Mouse (Mus musculus): ENCODE results near the gene Elf2.

DNA sequence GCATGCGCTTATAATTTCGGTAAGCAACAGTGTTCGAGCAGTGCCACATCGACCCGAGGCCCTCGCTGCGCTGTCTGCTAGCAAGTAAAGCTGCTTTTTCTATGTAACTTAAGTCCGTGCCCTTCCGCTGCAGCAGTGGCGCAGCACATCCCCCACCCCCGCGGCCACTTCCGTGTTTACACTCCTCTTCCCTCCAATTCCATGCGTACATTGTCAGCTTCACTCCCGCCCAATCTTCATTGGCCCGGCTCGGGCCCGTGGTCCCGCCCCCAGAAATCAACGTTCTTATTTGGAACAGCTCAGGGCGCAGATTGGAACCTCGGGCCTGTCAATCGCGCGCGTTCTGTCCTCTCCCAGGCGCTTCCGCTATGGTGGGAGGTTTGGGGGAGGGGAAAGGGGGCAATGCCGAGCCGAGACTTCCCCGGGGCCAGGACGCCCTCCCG, 64.5 kb downstream of the Elf2 start:
- TF ChIP-seq CTCF (conservative IDR thresholded peaks at IDR 0.05; ENCODE audit: low read length) (no peak), POU5F1 (IDR thresholded peaks at IDR 0.05; ENCODE audit: borderline replicate concordance, low read length) (no peak)

Data from E14TG2a.4 (cell line).